Mouse (Mus musculus): ENCODE measurements at regions not wholly inside any gene's neighbourhood (a gene's known extent, or its start where the extent isn't known, plus 50 kb on each side); places are given as distances from the start of the nearest gene placed in this dataset.

DNA sequence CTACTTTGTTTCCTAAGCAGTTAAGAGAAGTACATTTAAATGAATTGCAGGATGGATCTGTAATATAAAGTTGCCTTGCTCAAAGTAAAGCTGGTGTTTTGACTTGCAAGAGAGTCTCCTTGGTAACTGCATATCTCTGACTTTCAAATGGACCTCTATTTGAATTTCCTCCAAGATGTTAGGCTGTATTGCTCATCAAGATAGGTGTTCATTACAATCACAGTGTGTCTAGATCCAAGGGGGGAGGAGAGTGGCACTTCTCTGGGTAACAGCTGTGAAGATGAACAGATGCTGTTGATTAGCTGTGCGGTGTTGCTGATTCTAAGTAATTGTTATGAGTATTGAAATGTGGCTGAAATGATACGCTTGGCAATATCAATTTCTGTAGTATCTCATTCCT, 787.2 kb downstream of the Pom121l12 start:
- ChIA-PET CTCF (no interaction called here), POLR2A (no interaction called here)

DNA sequence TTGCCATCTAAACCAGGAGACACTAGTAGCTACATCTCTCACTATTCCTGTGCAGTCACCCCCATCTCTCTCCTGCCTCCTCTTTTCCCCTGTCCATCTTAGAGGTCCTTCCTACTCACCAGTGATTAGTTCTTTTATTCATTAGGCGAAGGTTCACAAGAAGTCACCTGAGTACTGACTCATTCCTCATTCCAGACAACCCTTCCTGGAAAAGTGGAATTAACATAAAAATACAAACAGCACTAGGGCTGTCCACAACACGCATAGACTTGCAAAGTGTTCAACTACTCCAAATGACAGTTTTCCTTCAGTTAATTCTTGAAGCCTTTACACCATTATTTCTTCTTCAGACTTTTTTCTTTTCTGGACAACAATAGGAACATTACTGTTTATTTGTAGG, 821.7 kb upstream of the Vstm2a start:
- CTCF ChIA-PET = no interaction called here
- POLR2A ChIA-PET = interaction anchor here in 1 of 4 experiments (0.9 kb wide), 1 partner anchor 12 kb away, joined by 5 read pairs; no protein-coding TSS in a partner anchor
